Mouse (Mus musculus) embryonic facial prominence, embryonic 11.5 days (tissue): ENCODE measurements around the gene Mgat1. TPM values are rescaled to one million over a fixed set of nuclear protein-coding genes. Genes with fewer than 3 reads are reported as not detected.
"Not testable (repeated sequence)": the region's sequence is repeated elsewhere in the genome, so short reads cannot be mapped to it uniquely, and the experiment has no call there.

ENCODE experiments used
- ATAC-seq: fragments of 200-750 bp; cut with Nextera tagmentation; replicated peaks from 2 replicates; pipeline ENCODE4 v1.8.0; 2017; ENCODE audit warnings: low read depth; ENCODE audit not compliant: insufficient number of reproducible peaks, low FRiP score, low TSS enrichment
- DNase-seq: peaks from one replicate; pipeline ENCODE4 v3.0.0-alpha.2; 2015; ENCODE audit warnings: low spot score
- H3K27ac ChIP-seq: fragments of 300-500 bp; sonication (generic); replicated peaks from 2 replicates; pipeline ENCODE4 v1.5.1; 2014; ENCODE audit warnings: mild to moderate bottlenecking, low read depth, low read length, control low read depth
- H3K27me3 ChIP-seq: fragments of 300-500 bp; sonication (generic); 2 replicates; pipeline ENCODE4 v1.6.1; 2014; ENCODE audit warnings: mild to moderate bottlenecking, low read length, moderate library complexity, mixed read lengths; ENCODE audit not compliant: control insufficient read depth, insufficient read depth
- H3K36me3 ChIP-seq: fragments of 300-500 bp; sonication (generic); replicated peaks from 2 replicates; pipeline ENCODE4 v1.6.1; 2014; ENCODE audit warnings: low read depth, mild to moderate bottlenecking, low read length, moderate library complexity, mixed read lengths; ENCODE audit not compliant: control insufficient read depth, insufficient read depth
- H3K4me1 ChIP-seq: fragments of 300-500 bp; sonication (generic); 2 replicates; pipeline ENCODE4 v1.6.1; 2014; ENCODE audit warnings: low read length, mixed read lengths; ENCODE audit not compliant: control insufficient read depth, insufficient read depth
- H3K4me2 ChIP-seq: fragments of 300-500 bp; sonication (generic); 2 replicates; pipeline ENCODE4 v1.6.1; 2014; ENCODE audit warnings: low read depth, mild to moderate bottlenecking, control low read depth, low read length, moderate library complexity
- H3K4me3 ChIP-seq: fragments of 300-500 bp; sonication (generic); 2 replicates; pipeline ENCODE4 v1.5.1; 2014; ENCODE audit warnings: low read depth, low read length, control low read depth
- H3K9ac ChIP-seq: fragments of 300-500 bp; sonication (generic); replicated peaks from 2 replicates; pipeline ENCODE4 v1.6.1; 2014; ENCODE audit warnings: mild to moderate bottlenecking, control low read depth, low read length
- H3K9me3 ChIP-seq: fragments of 300-500 bp; sonication (generic); replicated peaks from 2 replicates; pipeline ENCODE4 v1.6.1; 2016; ENCODE audit warnings: mild to moderate bottlenecking, low read length, inconsistent platforms, mixed read lengths; ENCODE audit not compliant: control insufficient read depth
- WGBS: fragments of 180-500 bp; shearing (Covaris S2); extraction: QIAGEN DNeasy Blood & Tissue Kit; methylation state at CpG from one replicate; pipeline ENCODE4 v1.1.7; 2014; 5-methylcytosine and 5-hydroxymethylcytosine counted together
- polyA plus RNA-seq: library from polyadenylated mRNA; unstranded; fragments of >200 nt; fragmentation: Nextera tagmentation; extraction: Ambion mirVana; gene quantifications from 2 replicates; pipeline ENCODE4 v1.2.1, GENCODE M21; 2014

The Mgat1 gene
- 26.4 and 32.8 TPM in 2 replicates for polyA plus RNA-seq

DNA sequence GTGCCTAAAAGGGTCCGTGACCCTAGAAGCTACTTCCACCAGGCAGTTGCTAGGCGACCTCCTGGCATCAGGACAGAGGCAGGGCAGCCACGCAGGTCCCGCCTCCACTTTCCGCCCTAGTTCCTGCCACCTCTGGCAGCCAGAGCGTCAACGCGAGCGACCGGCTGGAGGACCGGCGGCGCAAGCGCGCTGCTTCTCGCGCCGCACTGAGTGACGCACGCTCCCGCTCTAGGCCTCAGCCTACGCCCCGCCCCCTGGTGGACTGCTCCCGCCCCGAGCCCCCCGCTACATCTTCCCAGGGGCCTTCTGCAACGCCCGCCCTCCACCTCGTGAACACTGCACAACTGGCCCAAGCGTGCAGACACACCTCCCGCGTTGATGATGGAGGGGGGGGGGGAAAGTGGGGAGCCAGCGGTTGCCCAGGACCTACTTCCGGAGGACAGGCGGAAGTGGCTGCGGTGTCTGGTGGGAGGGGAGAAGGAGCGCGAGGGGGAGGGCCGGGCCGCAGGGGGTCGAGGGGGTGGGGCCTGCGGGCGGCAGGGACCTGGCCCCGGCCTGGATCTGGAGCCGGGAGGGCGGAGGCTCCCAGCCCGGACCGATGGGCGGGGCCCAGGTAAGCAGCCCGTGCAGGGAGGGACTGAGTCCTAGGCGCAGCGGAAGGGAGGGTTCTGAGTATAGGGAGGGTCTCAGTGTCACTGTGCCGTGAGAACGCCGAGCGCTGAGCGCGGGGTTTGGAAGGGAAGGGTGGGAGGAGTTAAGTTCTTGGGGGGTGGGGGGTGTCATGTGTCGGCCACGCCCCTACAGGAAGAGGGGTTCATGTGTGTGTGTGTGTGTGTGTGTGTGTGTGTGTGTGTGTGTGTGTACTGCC, at the start of gene Mgat1:
Gene Mgat1, plus strand, starts transcription at position 465 of the 868 bp plus-strand sequence.
- peak; percentile 96 for DNase-seq
- peak within 1 kb of the TSS; percentile 46 for H3K4me3 ChIP-seq
- H3K4me1 ChIP-seq: no peaks in the 10 kb centered on the region
- H3K9ac ChIP-seq: peak within 1 kb of the TSS; percentile 61
- no peaks in the 10 kb centered on the region for H3K9me3 ChIP-seq
- peak within 1 kb of the TSS; percentile 84 for H3K27ac ChIP-seq
- peak; percentile 96 for ATAC-seq
- peak within 1 kb of the TSS; percentile 55 for H3K4me2 ChIP-seq
- H3K27me3 ChIP-seq: no peaks in the 10 kb centered on the region
- no peaks in the 10 kb centered on the region for H3K36me3 ChIP-seq
- WGBS: under 1% methylated on average over 58 of the region's 60 CpGs

DNA sequence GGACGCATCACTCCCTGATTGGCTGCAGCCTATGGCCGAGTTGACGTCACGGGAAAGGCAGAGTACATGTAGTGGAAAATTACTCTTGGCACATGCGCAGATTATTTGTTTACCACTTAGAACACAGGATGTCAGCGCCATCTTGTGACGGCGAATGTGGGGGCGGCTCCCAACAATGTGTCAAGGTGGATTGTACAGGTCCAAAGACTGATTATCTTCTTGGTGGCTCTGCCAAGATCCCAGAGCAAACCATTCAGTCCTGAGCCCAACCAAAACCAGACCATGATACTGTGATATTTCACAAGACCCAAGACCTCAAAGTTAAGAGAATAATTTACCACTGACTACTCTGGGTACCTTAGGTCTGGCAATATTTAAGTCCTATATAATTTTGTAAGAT, 49.2 kb upstream of the Mgat1 start:
- not testable (repeated sequence) for H3K4me2 ChIP-seq, DNase-seq, ATAC-seq, H3K4me1 ChIP-seq, H3K4me3 ChIP-seq, H3K27ac ChIP-seq, H3K9ac ChIP-seq, H3K27me3 ChIP-seq, H3K9me3 ChIP-seq, H3K36me3 ChIP-seq
- WGBS: 94% methylated on average over 8 of the region's 9 CpGs

DNA sequence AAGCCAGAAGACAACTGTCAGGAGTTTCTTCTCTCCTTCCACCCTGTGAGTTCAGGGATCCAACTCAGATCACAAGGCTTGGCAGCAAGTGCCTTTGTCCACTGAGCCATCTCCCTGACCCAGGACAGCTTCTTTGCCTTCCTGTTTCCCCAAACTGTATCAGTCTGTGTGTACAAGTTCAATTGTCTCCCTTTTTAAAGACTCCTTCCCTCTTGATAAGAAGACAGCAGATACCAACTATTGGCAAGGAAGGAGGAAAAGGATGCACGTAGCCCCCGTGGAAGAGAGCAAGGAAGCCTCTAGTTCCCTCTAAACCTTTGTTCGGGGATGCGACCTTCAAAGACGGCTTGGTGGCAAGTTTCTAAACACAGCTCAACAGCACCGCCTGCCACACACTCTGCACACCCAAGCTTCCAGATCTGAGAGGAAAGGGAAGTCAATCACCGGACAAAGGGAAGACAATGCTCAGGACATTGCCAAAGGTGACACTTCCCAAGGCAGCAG, 48.1 kb upstream of the Mgat1 start:
- Histone ChIP-seq H3K9me3 (no peaks in the 10 kb centered on the region), H3K9ac (no peak overlapping the region), H3K27ac (no peak overlapping the region), H3K27me3 (no peaks in the 10 kb centered on the region), H3K4me1 (no peaks in the 10 kb centered on the region), H3K4me3 (no peak overlapping the region), H3K4me2 (no peak overlapping the region), H3K36me3 (no peaks in the 10 kb centered on the region)
- DNase-seq (no peak), ATAC-seq (no peak)
- WGBS: 85% methylated on average over 7 of the region's 7 CpGs

DNA sequence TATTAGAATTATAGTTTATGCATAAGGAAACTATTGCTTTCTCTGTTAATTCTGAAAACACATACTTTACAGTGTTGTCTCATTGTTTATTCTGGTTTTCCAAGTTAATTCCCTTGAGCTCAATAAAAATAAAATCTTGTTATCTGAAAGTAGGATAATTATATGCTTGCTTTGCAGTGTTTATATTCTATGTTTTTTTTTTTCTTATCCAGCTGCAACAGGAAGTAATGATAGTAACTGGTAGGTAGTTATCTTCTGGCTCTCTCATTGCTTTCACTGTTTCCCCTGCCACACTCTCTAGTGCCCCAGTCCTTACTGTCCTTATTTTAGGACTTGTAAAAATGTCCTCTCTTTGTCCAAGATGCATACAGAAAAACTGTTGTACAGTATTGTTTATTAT, 43.3 kb upstream of the Mgat1 start:
- Histone ChIP-seq H3K4me3 (no peak overlapping the region), H3K4me1 (no peaks in the 10 kb centered on the region), H3K27ac (no peak overlapping the region), H3K4me2 (no peak overlapping the region), H3K27me3 (no peaks in the 10 kb centered on the region), H3K9me3 (no peaks in the 10 kb centered on the region), H3K9ac (no peak overlapping the region), H3K36me3 (no peaks in the 10 kb centered on the region)
- ATAC-seq: no peak
- no peak for DNase-seq

DNA sequence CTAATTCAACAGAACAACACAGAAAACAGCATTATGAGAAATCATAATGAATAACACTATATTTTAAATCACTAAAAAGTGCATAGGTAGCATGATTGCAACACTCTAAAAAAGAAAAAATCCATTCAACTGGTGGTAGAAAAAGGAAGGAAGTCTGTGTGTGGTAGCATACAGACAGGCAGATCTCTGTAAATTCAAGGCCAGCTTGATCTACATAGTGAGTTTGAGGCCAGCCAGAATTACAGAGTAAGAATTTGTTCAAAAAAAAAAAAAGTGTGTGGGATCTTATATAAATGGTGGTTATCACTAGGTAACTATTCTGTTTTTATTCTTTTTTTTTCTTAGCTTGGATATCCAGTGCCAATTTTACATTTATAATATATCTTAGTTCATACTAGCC, 42.8 kb upstream of the Mgat1 start:
- Histone ChIP-seq H3K4me3 (no peak overlapping the region), H3K27ac (no peak overlapping the region), H3K36me3 (no peaks in the 10 kb centered on the region), H3K9ac (no peak overlapping the region), H3K9me3 (no peaks in the 10 kb centered on the region), H3K27me3 (no peaks in the 10 kb centered on the region), H3K4me1 (no peaks in the 10 kb centered on the region), H3K4me2 (no peak overlapping the region)
- no peak for DNase-seq
- ATAC-seq: no peak

DNA sequence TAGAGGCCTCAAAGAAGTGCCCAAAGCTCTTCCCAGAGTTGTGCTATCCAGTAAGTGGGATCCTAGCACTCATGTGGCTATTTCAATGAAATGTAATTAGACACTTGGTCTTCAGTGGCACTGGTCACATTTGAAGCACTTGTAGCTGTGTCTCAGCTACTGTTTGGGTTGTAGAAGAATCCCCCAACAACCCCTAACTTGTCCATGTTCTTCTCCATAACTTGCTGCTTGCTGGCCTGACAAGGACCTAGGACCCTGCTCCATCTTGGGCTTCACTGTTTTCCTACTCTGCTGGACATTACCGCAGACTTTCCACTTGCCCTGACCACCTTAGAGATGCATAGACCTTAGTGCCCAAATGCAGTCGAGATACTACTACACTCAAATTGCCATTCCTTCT, 41.9 kb upstream of the Mgat1 start:
- H3K27me3 ChIP-seq: no peaks in the 10 kb centered on the region
- no peak for ATAC-seq
- DNase-seq: no peak
- H3K9ac ChIP-seq: peak overlapping the region; percentile 98; the same call in 1 of the 2 replicates
- H3K4me3 ChIP-seq: peak overlapping the region; percentile 87
- no peak overlapping the region for H3K27ac ChIP-seq
- peak overlapping the region; percentile 69 for H3K4me2 ChIP-seq
- 64% methylated on average over 2 of the region's 2 CpGs for WGBS
- H3K9me3 ChIP-seq: no peaks in the 10 kb centered on the region
- no peaks in the 10 kb centered on the region for H3K4me1 ChIP-seq
- no peaks in the 10 kb centered on the region for H3K36me3 ChIP-seq

DNA sequence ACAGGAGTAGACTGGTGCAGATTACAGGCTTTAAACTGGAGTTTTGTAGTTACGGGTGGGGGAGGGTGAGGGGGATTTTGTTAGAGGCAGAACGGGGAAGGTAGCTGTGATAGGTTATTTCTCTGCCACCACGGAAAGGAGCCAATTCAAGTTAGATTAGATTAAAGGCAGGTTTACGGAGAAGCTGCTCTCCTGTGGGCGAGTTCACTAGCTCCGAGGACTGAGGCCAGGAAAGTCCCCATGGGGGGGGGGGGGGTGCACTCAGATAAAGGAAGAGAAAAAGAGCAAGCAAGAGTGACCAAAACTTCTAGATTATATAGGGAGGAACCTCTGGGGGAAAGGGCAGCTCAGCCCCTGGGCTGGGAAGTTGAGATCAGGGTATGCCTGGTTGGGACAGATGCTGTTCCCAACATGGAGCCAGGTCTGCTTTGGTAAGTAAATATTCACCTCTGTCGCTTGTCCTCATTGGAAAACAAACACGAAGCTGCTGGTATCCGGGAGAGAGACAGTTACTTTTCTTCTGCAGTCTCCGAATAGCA, 41.4 kb upstream of the Mgat1 start:
- Histone ChIP-seq H3K4me3 (peak overlapping the region; percentile 87), H3K36me3 (no peaks in the 10 kb centered on the region), H3K9me3 (no peaks in the 10 kb centered on the region), H3K27ac (peak overlapping the region; percentile 99), H3K4me1 (no peaks in the 10 kb centered on the region), H3K4me2 (peak overlapping the region; percentile 69), H3K27me3 (no peaks in the 10 kb centered on the region), H3K9ac (peak overlapping the region; percentile 98)
- DNase-seq: peak; percentile 36
- ATAC-seq: peak; percentile 32; the same call in 1 of the 2 replicates
- WGBS: 5% methylated on average over 10 of the region's 10 CpGs

DNA sequence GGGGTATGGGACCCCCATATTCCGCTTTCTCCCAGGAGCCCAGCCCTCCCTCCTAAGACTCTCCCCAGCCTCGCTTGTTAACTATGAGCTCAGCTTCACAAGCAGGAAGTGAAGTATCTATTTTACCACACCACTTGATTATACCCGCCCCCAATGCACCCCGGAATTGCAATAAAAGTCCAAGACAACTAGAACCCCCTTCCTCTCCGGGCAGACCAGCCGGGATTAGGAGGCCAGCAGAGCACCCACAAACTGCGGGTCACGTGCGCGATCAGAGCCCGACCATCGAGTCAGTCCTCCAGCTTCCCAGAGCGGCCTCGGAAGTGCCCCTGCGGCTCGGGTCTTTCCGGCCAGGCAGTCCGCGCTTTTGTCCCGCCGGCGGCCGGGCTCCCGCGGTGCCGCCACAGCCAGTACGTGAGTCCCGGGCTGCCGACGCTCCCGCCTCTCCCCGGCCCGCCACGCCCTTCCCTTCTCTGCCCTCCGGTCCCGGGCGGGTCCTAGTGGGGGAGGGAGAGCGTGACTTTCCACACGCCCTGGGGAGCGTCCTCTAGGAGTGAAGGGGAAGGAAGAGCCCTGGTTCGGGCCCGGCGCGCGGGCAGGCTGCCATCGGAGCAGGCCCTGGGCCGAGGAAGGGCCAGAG, 40.7 kb upstream of the Mgat1 start, which contains the start of gene Zfp62:
Gene Zfp62, plus strand, starts transcription at position 164 of the 640 bp plus-strand sequence.
- ATAC-seq (peak; percentile 93), DNase-seq (peak; percentile 96)
- peak within 1 kb of the TSS; percentile 87 for H3K4me3 ChIP-seq
- peak within 1 kb of the TSS; percentile 98 for H3K9ac ChIP-seq
- peak within 1 kb of the TSS; percentile 99 for H3K27ac ChIP-seq
- no peaks in the 10 kb centered on the region for H3K27me3 ChIP-seq
- H3K36me3 ChIP-seq: no peaks in the 10 kb centered on the region
- H3K9me3 ChIP-seq: no peaks in the 10 kb centered on the region
- no peaks in the 10 kb centered on the region for H3K4me1 ChIP-seq
- peak within 1 kb of the TSS; percentile 69 for H3K4me2 ChIP-seq
- 0% methylated on average over 32 of the region's 47 CpGs for WGBS
